Mouse (Mus musculus) cerebellum, adult 2 months (tissue): ENCODE data around the gene Vax2. TPM values are rescaled to one million over a fixed set of nuclear protein-coding genes. Genes with fewer than 3 reads are reported as not detected.

Source experiments
- DNase-seq, 2 experiments: peaks; one replicate each; pipeline ENCODE4 v3.0.0; 2021
- H3K27ac ChIP-seq: fragments of 200-500 bp; 2 replicates; pipeline ENCODE4 v1.5.1; 2012; ENCODE audit warnings: low read length, control low read depth, inconsistent platforms; ENCODE audit not compliant: insufficient read depth
- H3K27me3 ChIP-seq: fragments of 200-500 bp; 2 replicates; pipeline ENCODE4 v1.6.1; 2012; ENCODE audit warnings: inconsistent platforms, mild to moderate bottlenecking, low read length, moderate library complexity; ENCODE audit not compliant: control insufficient read depth, insufficient read depth
- H3K4me1 ChIP-seq: fragments of 200-500 bp; 2 replicates; pipeline ENCODE4 v1.6.1; 2011; ENCODE audit warnings: low read length; ENCODE audit not compliant: control insufficient read depth, insufficient read depth
- H3K4me3 ChIP-seq: fragments of 200-500 bp; replicated peaks from 2 replicates; pipeline ENCODE3; 2011; ENCODE audit warnings: mild to moderate bottlenecking, low read depth, low read length, control low read depth; ENCODE audit not compliant: insufficient read depth
- CTCF ChIP-seq: fragments of 200-500 bp; IDR thresholded peaks from 2 replicates; pipeline ENCODE4 v1.5.1; 2011; ENCODE audit warnings: low read depth, mild to moderate bottlenecking, control low read depth, low read length, moderate library complexity, borderline replicate concordance; ENCODE audit not compliant: insufficient read depth
- POLR2A ChIP-seq: fragments of 200-500 bp; IDR thresholded peaks from 2 replicates; pipeline ENCODE4 v1.6.1; 2011; ENCODE audit warnings: low read length, control low read depth, borderline replicate concordance; ENCODE audit not compliant: insufficient read depth
- WGBS: fragments of 180-500 bp; shearing (Covaris S2); methylation state at CpG from one replicate; pipeline ENCODE4 v1.1.7; 2018; 5-methylcytosine and 5-hydroxymethylcytosine counted together
- polyA plus RNA-seq: library from polyadenylated mRNA; depleted of rRNA; stranded (reverse); fragments of >200 nt; gene quantifications from 2 replicates; pipeline ENCODE4 v1.2.3, GENCODE M21; 2012; rRNA removed

Vax2 gene
- polyA plus RNA-seq, 1 experiment = not detected

GRCm38 (mm10) chr6:83774781-83775563, 63.9 kb downstream of the Vax2 start:
- Histone ChIP-seq H3K27me3 (no peaks in the 10 kb centered on the region), H3K27ac (peak overlapping the region; percentile 55), H3K4me3 (peak overlapping the region; percentile 94), H3K4me1 (peaks cover 12% of the 10 kb centered on the region; the same call in 1 of the 2 replicates)
- DNase-seq = peak in 1 of 2 experiments; percentile 27
- TF ChIP-seq POLR2A = no peak
- TF ChIP-seq CTCF = no peak
- WGBS = under 1% methylated on average over 14 of the region's 14 CpGs

- peak; percentile 82 for TF ChIP-seq CTCF
- TF ChIP-seq POLR2A = peak; percentile 84
- under 1% methylated on average over 45 of the region's 45 CpGs for WGBS
These were observed 64.7 kb downstream of the Vax2 start, which contains the start of gene Tex261 for GRCm38 (mm10) chr6:83775638-83776293. TSS of gene Tex261 (minus strand) at chr6:83775813.

GRCm38 (mm10) chr6:83778306-83778705, 67.2 kb downstream of the Vax2 start:
- Histone ChIP-seq H3K27me3 (no peaks in the 10 kb centered on the region), H3K4me1 (peaks cover 10% of the 10 kb centered on the region; the same call in 1 of the 2 replicates), H3K4me3 (no peak overlapping the region), H3K27ac (no peak overlapping the region)
- peak in 1 of 2 experiments; percentile 31 for DNase-seq
- WGBS = 88% methylated on average over 7 of the region's 7 CpGs
- no peak for TF ChIP-seq CTCF
- no peak for TF ChIP-seq POLR2A

More at GRCm38 (mm10) chr6:83775638-83776293, 64.7 kb downstream of the Vax2 start, which contains the start of gene Tex261:
- peaks cover 12% of the 10 kb centered on the region; the same call in 1 of the 2 replicates for H3K4me1 ChIP-seq
- H3K27ac ChIP-seq = peak within 1 kb of the TSS; percentile 85
- H3K4me3 ChIP-seq = peak within 1 kb of the TSS; percentile 94
- peak; percentile 93 for DNase-seq
- H3K27me3 ChIP-seq = no peaks in the 10 kb centered on the region

- WGBS = 9% methylated on average over 5 of the region's 5 CpGs
- Histone ChIP-seq H3K27me3 (no peaks in the 10 kb centered on the region), H3K4me3 (no peak overlapping the region), H3K4me1 (peaks cover 5% of the 10 kb centered on the region; the same call in 1 of the 2 replicates), H3K27ac (no peak overlapping the region)
- TF ChIP-seq POLR2A (no peak), CTCF (peak; percentile 67)
- DNase-seq = peak; percentile 49 to 50
These were observed 68.0 kb downstream of the Vax2 start for GRCm38 (mm10) chr6:83779026-83779425.

GRCm38 (mm10) chr6:83786426-83786825, 75.4 kb downstream of the Vax2 start:
- TF ChIP-seq CTCF (no peak), POLR2A (no peak)
- DNase-seq = no peak
- Histone ChIP-seq H3K4me3 (no peak overlapping the region), H3K4me1 (no peaks in the 10 kb centered on the region), H3K27me3 (no peaks in the 10 kb centered on the region), H3K27ac (no peak overlapping the region)
- WGBS = 80% methylated on average over 3 of the region's 3 CpGs

Other genes with a start within 250 kb of the Vax2 start
- gene Dguok, start 204.3 kb upstream of the Vax2 start, polyA plus RNA-seq = 97.3 and 108 TPM in 2 replicates
- 0.76 and 0.97 TPM in 2 replicates for gene Actg2, start 175.0 kb upstream of the Vax2 start, polyA plus RNA-seq
- 39.0 and 41.8 TPM in 2 replicates for gene Stambp, start 138.5 kb upstream of the Vax2 start, polyA plus RNA-seq
- gene Clec4f, start 55.1 kb upstream of the Vax2 start, polyA plus RNA-seq = not detected in 2 replicates
- not detected in 2 replicates for gene Cd207, start 33.4 kb upstream of the Vax2 start, polyA plus RNA-seq
- 0.05 TPM in 1 of 2 replicates, not detected in the other for gene Atp6v1b1, start 31.7 kb downstream of the Vax2 start, polyA plus RNA-seq
- not detected in 2 replicates for gene Ankrd53, start 51.4 kb downstream of the Vax2 start, polyA plus RNA-seq
- 73.1 and 80.1 TPM in 2 replicates for gene Tex261, start 64.5 kb downstream of the Vax2 start, polyA plus RNA-seq
- gene Nagk, start 83.7 kb downstream of the Vax2 start, polyA plus RNA-seq = 22.2 and 23.6 TPM in 2 replicates
- 53.5 and 55.7 TPM in 2 replicates for gene Paip2b, start 120.5 kb downstream of the Vax2 start, polyA plus RNA-seq
- 59.6 and 62.7 TPM in 2 replicates for gene Zfp638, start 155.8 kb downstream of the Vax2 start, polyA plus RNA-seq